Mouse (Mus musculus) CD4-positive, CD25-positive, alpha-beta regulatory T cell, adult 2 months (primary cell): Measurements from ENCODE around the gene Ing3.

ENCODE experiments used
- DNase-seq: peaks from one replicate; pipeline ENCODE4 v3.0.0-alpha.2; 2012; ENCODE audit warnings: low read depth, low spot score

Ing3 gene

DNA sequence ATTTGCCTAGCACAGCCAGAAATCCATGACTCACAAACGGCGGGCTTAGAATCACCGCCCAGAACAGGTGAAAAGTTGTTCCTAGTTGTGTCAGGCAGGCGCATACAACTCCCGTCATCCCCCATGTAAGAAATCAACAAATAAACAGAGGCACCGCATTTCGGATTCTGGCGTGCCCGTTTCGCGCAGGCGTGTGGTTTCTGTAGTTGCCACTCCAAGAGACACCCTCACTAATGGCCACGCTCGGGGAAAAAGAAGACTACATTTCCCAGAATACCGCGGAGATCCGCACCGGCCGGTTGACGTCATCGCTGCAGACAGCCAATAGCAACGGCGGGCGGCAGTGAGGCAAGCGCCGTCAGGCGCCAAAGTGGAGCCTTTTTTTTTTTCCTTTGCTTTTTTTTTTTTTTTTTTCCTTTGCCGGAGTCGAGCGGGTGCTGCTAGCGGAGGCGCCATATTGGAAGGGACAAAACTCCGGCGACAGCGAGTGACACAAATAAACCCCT is at the start of gene Ing3:
TSS of gene Ing3 (plus strand) at position 346 of the 506 bp plus-strand sequence.
- peak; percentile 99 for DNase-seq

DNA sequence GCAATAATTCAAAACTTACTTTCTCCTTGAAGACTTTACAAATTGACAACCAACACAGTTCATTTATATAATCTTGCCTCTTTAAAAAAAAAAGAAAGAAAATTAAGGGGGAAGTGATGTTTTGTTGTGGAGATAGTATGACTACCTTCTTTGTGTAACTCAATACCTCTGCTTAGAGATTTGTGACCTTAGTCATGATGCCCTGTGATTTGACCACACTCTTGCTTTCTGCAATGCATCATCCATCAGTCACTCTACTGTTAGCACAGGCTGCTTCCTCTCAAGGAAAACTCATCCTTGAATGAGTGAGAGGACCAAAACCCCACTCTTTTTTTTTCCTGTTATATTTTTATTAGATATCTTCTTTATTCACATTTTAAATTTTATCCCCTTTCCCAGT is 39.7 kb upstream of the Ing3 start:
- no peak for DNase-seq

- no peak for DNase-seq
Observed at GRCm38 (mm10) chr6:21910804-21911203, 38.6 kb upstream of the Ing3 start.

DNA sequence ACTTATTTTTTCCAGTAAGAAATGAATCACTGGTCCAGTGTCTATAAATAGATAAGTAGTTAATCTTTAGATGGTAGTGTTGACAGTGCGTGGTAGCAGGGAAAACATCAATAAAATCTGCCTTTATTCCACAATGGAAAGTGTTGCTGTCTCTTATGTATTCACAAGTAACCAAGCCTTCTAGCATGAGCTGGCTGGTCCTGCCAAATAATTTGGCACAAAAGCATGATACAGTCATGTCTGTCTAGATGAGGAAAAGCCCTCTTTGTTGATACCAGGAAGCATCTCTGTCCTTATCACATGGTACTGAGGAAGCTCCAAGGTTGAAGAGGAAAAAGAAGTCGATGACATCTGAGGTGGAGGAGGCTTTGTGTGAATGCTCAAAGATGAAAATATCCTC is 32.8 kb upstream of the Ing3 start:
- no peak for DNase-seq

GRCm38 (mm10) chr6:21924150-21924549 is 25.2 kb upstream of the Ing3 start:
- DNase-seq = peak; percentile 7

DNA sequence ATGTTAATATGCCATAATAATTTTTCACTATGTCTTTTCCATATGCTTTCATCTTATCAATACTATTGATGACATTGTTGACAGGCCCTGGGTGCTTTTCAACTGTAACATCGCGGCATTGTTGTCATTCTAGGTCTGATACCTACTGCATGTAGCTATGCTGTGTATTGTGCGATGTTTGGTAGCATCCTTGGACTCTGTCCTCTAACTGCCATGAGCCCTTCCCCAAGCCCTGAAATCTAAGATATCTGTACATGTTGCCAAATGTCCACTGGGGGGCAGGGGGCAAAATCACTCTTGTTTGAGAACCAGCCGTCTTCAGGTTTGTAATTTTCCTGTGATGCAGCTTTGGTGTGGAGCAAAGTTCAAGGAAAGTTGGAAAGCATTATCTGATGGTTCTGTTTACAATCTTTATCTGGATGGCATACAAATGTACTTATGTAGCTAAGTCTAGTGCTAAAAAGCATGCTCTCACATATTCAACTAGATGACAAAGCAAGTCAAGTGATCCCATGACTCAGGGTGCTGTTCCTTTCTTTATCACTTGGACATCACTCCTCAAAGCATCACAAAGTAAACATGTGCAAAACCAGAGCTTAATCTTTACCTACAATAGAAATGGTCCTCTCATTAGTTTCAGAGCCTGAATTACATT is 11.3 kb upstream of the Ing3 start:
- DNase-seq = no peak

GRCm38 (mm10) chr6:21949771-21950448 is 539 bp downstream of the Ing3 start:
- DNase-seq = peak; percentile 100

GRCm38 (mm10) chr6:21950676-21951075 is 1.3 kb downstream of the Ing3 start:
- DNase-seq = no peak

- no peak for DNase-seq
Observed at GRCm38 (mm10) chr6:21955468-21955867, 6.1 kb downstream of the Ing3 start.

GRCm38 (mm10) chr6:21958922-21959321 is 9.6 kb downstream of the Ing3 start:
- no peak for DNase-seq

DNA sequence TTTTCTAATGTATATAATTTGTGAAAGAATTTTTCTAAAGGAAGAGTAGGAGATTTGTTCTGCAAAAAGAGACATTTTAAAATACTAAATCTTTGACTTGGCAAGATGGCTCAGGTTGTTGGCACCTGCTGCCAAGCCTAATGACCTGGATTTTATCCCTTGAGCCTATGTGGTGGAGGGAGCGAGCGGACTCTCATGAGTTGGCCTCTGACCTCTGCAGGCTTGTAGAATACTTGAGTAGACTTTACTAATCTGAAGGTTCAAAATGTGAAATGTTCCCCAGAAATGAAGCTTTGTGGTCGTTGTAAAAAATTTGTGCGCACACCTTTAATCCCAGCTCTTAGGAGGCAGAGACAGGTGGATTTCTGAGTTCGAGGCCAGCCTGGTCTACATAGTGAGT is 10.5 kb downstream of the Ing3 start:
- no peak for DNase-seq

DNA sequence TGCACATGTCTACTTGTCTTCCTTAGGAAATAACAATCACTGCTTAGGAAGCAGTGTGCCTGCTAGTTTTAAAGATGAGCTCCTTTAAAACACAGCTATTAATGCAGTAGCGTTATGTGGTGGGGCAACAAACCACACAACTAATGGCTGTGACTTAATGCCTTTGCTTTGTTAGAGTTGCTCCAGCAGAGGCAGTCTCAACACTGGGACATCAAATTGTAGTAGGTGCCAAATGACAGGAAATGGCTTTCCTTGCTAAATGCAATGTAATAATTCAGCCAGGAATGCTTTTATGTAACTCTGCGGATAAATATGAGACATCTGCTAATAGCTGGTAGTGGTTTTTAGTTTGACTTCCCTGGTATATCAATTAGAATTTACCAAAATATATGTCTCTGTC is 28.2 kb downstream of the Ing3 start:
- DNase-seq = no peak

- DNase-seq = no peak
Observed at GRCm38 (mm10) chr6:21981114-21981513, 31.7 kb downstream of the Ing3 start.

DNA sequence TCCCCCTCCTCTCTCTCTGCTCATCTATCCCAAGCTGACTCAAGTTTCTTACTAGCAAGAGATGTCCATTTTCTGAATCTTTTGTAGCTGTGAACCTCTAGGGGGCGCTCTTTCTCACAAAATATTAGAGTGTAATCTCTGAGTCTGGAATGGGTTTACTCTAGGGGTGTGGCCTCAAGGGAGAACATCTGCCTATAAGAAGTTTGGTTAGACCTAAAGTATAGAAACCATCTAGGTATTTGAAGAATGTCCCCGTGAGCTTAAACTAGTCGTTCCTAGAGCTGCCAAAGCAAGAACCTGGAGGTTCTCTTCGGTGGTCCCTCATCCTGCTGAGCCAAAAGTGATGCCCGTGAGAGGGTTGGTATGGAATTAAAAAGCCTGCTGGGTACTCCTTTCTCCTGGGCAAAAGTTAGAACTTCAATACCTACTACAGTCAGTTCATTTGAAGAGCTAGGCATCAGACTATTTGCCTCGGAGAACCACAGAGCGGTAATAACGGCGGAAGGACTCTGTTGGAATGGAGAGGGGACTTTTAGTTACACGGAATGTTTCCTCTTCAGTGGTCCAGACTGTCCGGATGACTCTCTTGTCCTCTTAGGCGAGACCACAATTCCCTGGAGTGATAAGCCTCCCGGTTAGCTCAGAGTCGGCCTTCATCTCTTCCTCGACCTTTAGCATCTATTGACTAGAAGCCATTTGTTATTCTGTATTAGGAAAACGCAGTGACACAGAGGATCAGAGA is 35.8 kb downstream of the Ing3 start:
- DNase-seq = peak; percentile 73

GRCm38 (mm10) chr6:21985732-21986540 is 36.6 kb downstream of the Ing3 start, which contains the start of gene Cped1:
Cped1 (plus strand) TSS chr6:21985916.
- peak; percentile 17 for DNase-seq

GRCm38 (mm10) chr6:21986660-21987331 is 37.4 kb downstream of the Ing3 start:
- DNase-seq = no peak

GRCm38 (mm10) chr6:21987554-21987953 is 38.2 kb downstream of the Ing3 start:
- no peak for DNase-seq

DNA sequence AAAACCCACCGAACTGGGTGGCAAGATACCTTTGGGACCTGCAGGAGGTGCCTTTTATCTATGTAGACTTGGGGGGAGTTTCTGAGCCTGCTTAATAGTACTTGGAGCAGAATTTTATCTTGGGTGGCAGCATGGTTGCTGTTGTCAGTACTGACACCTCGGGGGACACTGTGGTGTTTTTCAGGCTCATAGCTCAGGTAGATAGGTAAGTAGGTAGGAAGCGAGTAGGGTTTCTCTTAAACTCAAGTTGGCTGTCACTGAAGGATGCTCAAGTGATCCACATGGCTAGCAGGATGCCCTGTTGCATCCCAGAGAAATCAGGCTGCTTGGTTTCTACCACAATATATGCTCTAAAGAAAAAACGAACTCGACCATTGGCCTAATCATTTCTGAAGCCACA is 38.9 kb downstream of the Ing3 start:
- no peak for DNase-seq

DNA sequence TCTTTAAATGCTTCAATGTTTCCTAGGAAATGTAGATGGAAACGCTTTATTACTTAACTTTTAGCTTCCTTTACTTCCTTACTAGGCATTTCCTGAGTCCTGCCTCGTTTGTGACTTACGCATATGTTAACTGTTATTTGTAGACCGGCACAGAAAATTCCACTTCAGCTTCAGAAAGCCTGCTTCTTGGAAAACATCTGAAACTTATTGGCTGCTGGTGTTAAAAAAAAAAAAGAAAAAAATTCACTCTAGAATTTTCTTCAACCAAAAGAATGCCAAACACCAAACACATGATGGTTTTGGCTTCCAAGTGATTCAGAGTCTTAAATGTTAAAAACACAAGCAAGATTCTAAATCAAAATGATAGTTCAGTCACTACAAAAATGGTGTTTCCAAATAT is 39.7 kb downstream of the Ing3 start:
- no peak for DNase-seq

GRCm38 (mm10) chr6:21990181-21991135 is 41.1 kb downstream of the Ing3 start:
- no peak for DNase-seq
